Mouse (Mus musculus) hindbrain, postnatal 0 days (tissue): ENCODE measurements around the gene Pde4b. TPM values are rescaled to one million over a fixed set of nuclear protein-coding genes. Genes with fewer than 3 reads are reported as not detected.
A peak's percentile ranks its signal among the peaks of the same experiment; 100 is the strongest.

Source experiments
- ATAC-seq: fragments of 200-750 bp; cut with Nextera tagmentation; 2 replicates; pipeline ENCODE4 v1.8.0; 2017; ENCODE audit warnings: mild to moderate bottlenecking, moderate TSS enrichment, moderate library complexity
- DNase-seq: peaks from one replicate; pipeline ENCODE4 v3.0.0-alpha.2; 2015; ENCODE audit warnings: low spot score
- H3K27ac ChIP-seq: fragments of 300-500 bp; sonication (generic); 2 replicates; pipeline ENCODE4 v1.5.1; 2014; ENCODE audit warnings: mild to moderate bottlenecking
- H3K27me3 ChIP-seq: fragments of 300-500 bp; sonication (generic); 2 replicates; pipeline ENCODE4 v1.6.1; 2014; ENCODE audit warnings: low read length, mixed read lengths; ENCODE audit not compliant: insufficient read depth
- H3K36me3 ChIP-seq: fragments of 300-500 bp; sonication (generic); 2 replicates; pipeline ENCODE4 v1.6.1; 2014; ENCODE audit warnings: low read length, mixed read lengths; ENCODE audit not compliant: insufficient read depth
- H3K4me1 ChIP-seq: fragments of 300-500 bp; sonication (generic); 2 replicates; pipeline ENCODE4 v1.6.1; 2014; ENCODE audit warnings: antibody characterized with exemption, low read length, mixed read lengths; ENCODE audit not compliant: insufficient read depth
- H3K4me2 ChIP-seq: fragments of 300-500 bp; sonication (generic); 2 replicates; pipeline ENCODE4 v1.6.1; 2014; ENCODE audit warnings: low read depth, mild to moderate bottlenecking, low read length, moderate library complexity, mixed read lengths
- H3K4me3 ChIP-seq: fragments of 300-500 bp; sonication (generic); 2 replicates; pipeline ENCODE4 v1.5.1; 2014; ENCODE audit warnings: low read length
- H3K9ac ChIP-seq: fragments of 300-500 bp; sonication (generic); replicated peaks from 2 replicates; pipeline ENCODE4 v1.6.1; 2014; ENCODE audit warnings: mild to moderate bottlenecking, low read length, moderate library complexity, mixed read lengths
- H3K9me3 ChIP-seq: fragments of 300-500 bp; sonication (generic); 2 replicates; pipeline ENCODE4 v1.6.1; 2016; ENCODE audit warnings: low read length, mixed read lengths
- CTCF ChIP-seq: IDR thresholded peaks from 2 replicates; pipeline ENCODE4 v1.5.1; 2016; ENCODE audit warnings: antibody characterized with exemption, control low read depth, low read depth
- WGBS: fragments of 180-500 bp; shearing (Covaris S2); extraction: QIAGEN DNeasy Blood & Tissue Kit; methylation state at CpG from one replicate; pipeline ENCODE4 v1.1.7; 2014; 5-methylcytosine and 5-hydroxymethylcytosine counted together
- polyA plus RNA-seq: library from polyadenylated mRNA; unstranded; fragments of >200 nt; fragmentation: Nextera tagmentation; extraction: Ambion mirVana; gene quantifications from 2 replicates; pipeline ENCODE4 v1.2.1, GENCODE M21; 2015
- total RNA-seq: library from RNA; depleted of rRNA; stranded (reverse); fragments of >200 nt; gene quantifications from 2 replicates; pipeline ENCODE4 v1.2.3, GENCODE M21; 2014

Pde4b gene
- total and polyA plus RNA-seq, 2 experiments from 2014 or later: 46.8 to 62.5 TPM

- Histone ChIP-seq H3K27ac (no peak overlapping the region), H3K9ac (no peak overlapping the region), H3K4me1 (peaks cover 13% of the 10 kb centered on the region; the same call in 1 of the 2 replicates), H3K4me3 (no peak overlapping the region), H3K4me2 (no peak overlapping the region), H3K9me3 (no peaks in the 10 kb centered on the region), H3K36me3 (no peaks in the 10 kb centered on the region), H3K27me3 (no peaks in the 10 kb centered on the region)
- 66% methylated on average over 3 of the region's 3 CpGs for WGBS
- no peak for TF ChIP-seq CTCF
- DNase-seq (no peak), ATAC-seq (no peak)
These were observed 427.9 kb downstream of the Pde4b start for GRCm38 (mm10) chr4:102514972-102515835.

GRCm38 (mm10) chr4:102516395-102516794, 429.1 kb downstream of the Pde4b start:
- WGBS: 68% methylated on average over 4 of the region's 4 CpGs
- TF ChIP-seq CTCF: no peak
- Histone ChIP-seq H3K4me2 (no peak overlapping the region), H3K27me3 (no peaks in the 10 kb centered on the region), H3K27ac (no peak overlapping the region), H3K36me3 (no peaks in the 10 kb centered on the region), H3K4me1 (peaks cover 9% of the 10 kb centered on the region; the same call in 1 of the 2 replicates), H3K4me3 (no peak overlapping the region), H3K9ac (no peak overlapping the region), H3K9me3 (no peaks in the 10 kb centered on the region)
- DNase-seq (no peak), ATAC-seq (no peak)

GRCm38 (mm10) chr4:102516982-102517630, 429.8 kb downstream of the Pde4b start:
- WGBS: 62% methylated on average over 7 of the region's 7 CpGs
- H3K4me3 ChIP-seq: no peak overlapping the region
- H3K4me1 ChIP-seq: peaks cover 2% of the 10 kb centered on the region; the same call in 1 of the 2 replicates

GRCm38 (mm10) chr4:102517653-102518052, 430.3 kb downstream of the Pde4b start:
- ATAC-seq (no peak), DNase-seq (no peak)
- no peak overlapping the region for H3K4me2 ChIP-seq
- H3K27me3 ChIP-seq: no peaks in the 10 kb centered on the region
- H3K9ac ChIP-seq: no peak overlapping the region
- WGBS: 71% methylated on average over 2 of the region's 2 CpGs
- no peak for TF ChIP-seq CTCF
- no peak overlapping the region for H3K4me3 ChIP-seq
- no peaks in the 10 kb centered on the region for H3K4me1 ChIP-seq
- H3K36me3 ChIP-seq: no peaks in the 10 kb centered on the region
- no peaks in the 10 kb centered on the region for H3K9me3 ChIP-seq
- H3K27ac ChIP-seq: peak overlapping the region; percentile 5; the same call in 1 of the 2 replicates

More at GRCm38 (mm10) chr4:102516982-102517630, 429.8 kb downstream of the Pde4b start:
- no peak overlapping the region for H3K9ac ChIP-seq
- no peaks in the 10 kb centered on the region for H3K27me3 ChIP-seq
- DNase-seq (peak; percentile 57), ATAC-seq (no peak)
- no peaks in the 10 kb centered on the region for H3K9me3 ChIP-seq
- no peak overlapping the region for H3K4me2 ChIP-seq
- peak overlapping the region; percentile 5; the same call in 1 of the 2 replicates for H3K27ac ChIP-seq
- no peaks in the 10 kb centered on the region for H3K36me3 ChIP-seq
- TF ChIP-seq CTCF: no peak

GRCm38 (mm10) chr4:102518341-102518740, 431.0 kb downstream of the Pde4b start:
- DNase-seq: no peak
- Histone ChIP-seq H3K36me3 (no peaks in the 10 kb centered on the region), H3K27ac (no peak overlapping the region), H3K27me3 (no peaks in the 10 kb centered on the region), H3K4me1 (no peaks in the 10 kb centered on the region), H3K9ac (no peak overlapping the region), H3K4me2 (no peak overlapping the region), H3K9me3 (no peaks in the 10 kb centered on the region), H3K4me3 (no peak overlapping the region)
- ATAC-seq: no peak
- no peak for TF ChIP-seq CTCF
- 93% methylated on average over 2 of the region's 2 CpGs for WGBS

- no peak overlapping the region for H3K4me3 ChIP-seq
- DNase-seq: no peak
- ATAC-seq: no peak
- no peaks in the 10 kb centered on the region for H3K4me1 ChIP-seq
- no peaks in the 10 kb centered on the region for H3K27me3 ChIP-seq
- 62% methylated on average over 8 of the region's 8 CpGs for WGBS
- no peak overlapping the region for H3K4me2 ChIP-seq
- H3K27ac ChIP-seq: no peak overlapping the region
- H3K9me3 ChIP-seq: no peaks in the 10 kb centered on the region
- TF ChIP-seq CTCF: no peak
- no peaks in the 10 kb centered on the region for H3K36me3 ChIP-seq
- H3K9ac ChIP-seq: no peak overlapping the region
These were observed 433.4 kb downstream of the Pde4b start for GRCm38 (mm10) chr4:102520669-102521261.
